Comparison of ENCODE assay signal across 25 mouse cellular contexts in genomic region chr15:17912241-17912640, GRCm38 (mm10).
DNase-seq lines count a peak whose midpoint lies in the region; TF ChIP-seq lines count a peak whose summit lies in the region.
"Had no signal": no experiment of that assay in that cellular context is flagged by ENCODE, and none has a peak within 500 bp of the region (broad histone marks: within the 10 kb centered on the region; RNA-seq: fewer than 3 reads in every experiment).

No protein-coding gene starts in this region.

- no peak for TF ChIP-seq POLR2A in cerebellum, adult 2 months (IDR thresholded peaks at IDR 0.05; ENCODE audit: borderline replicate concordance, insufficient read depth, low read length)

- WGBS in cerebellum, adult 2 months: 18% methylated on average over 2 of the region's 2 CpGs

- TF ChIP-seq CTCF in cerebellum, adult 2 months (IDR thresholded peaks at IDR 0.05; ENCODE audit: borderline replicate concordance, insufficient read depth, low read depth, low read length): no peak

- no peaks in the 10 kb centered on the region for H3K27me3 ChIP-seq in cerebellum, adult 2 months (ENCODE audit: control insufficient read depth, insufficient read depth, low read length)
- H3K27me3 ChIP-seq: CH12.LX; embryonic facial prominence, embryonic 12.5 days; embryonic facial prominence, embryonic 15.5 days; heart, embryonic 13.5 days; Patski had no signal

- no peak overlapping the region for H3K27ac ChIP-seq in cerebellum, adult 2 months (ENCODE audit: insufficient read depth, low read length)
- H3K27ac ChIP-seq: embryonic facial prominence, embryonic 12.5 days; embryonic facial prominence, embryonic 15.5 days; gastrocnemius, adult 2 months; heart, embryonic 10.5 days; heart, embryonic 13.5 days; hindbrain, embryonic 14.5 days; hindbrain, postnatal 0 days had no signal

- peak; percentile 32 to 64 for DNase-seq in cerebellum, adult 2 months
- DNase-seq in cerebellum, adult 11 months: no peak
- peak; percentile 42 to 59 for DNase-seq in cerebellum, postnatal 10 days
- DNase-seq in cerebellum, adult 9-10 months: no peak
- peak; percentile 55 to 63 for DNase-seq in cerebellum, postnatal 25 days
- DNase-seq in right cerebral cortex, postnatal 10 days (ENCODE audit: low spot score in 2 of 2): no peak
- DNase-seq: adrenal gland, postnatal 10 days; adrenal gland, postnatal 36 days; B cell, adult 2 months; forebrain, postnatal 0 days; gastrocnemius, adult 2 months; gastrocnemius, postnatal 14 days; heart, adult 18-20 months; heart, postnatal 14 days; heart, postnatal 4 days; kidney, adult 18-20 months; kidney, adult 9 months had no signal

- H3K4me3 ChIP-seq in cerebellum, adult 2 months (replicated peaks; ENCODE audit: insufficient read depth, low read depth, low read length): no peak overlapping the region
- H3K4me3 ChIP-seq: embryonic facial prominence, embryonic 12.5 days; embryonic facial prominence, embryonic 15.5 days; gastrocnemius, adult 2 months; heart, embryonic 10.5 days; heart, embryonic 13.5 days had no signal

- no peaks in the 10 kb centered on the region for H3K4me1 ChIP-seq in cerebellum, adult 2 months (ENCODE audit: control insufficient read depth, insufficient read depth, low read length)
- H3K4me1 ChIP-seq: embryonic facial prominence, embryonic 12.5 days; embryonic facial prominence, embryonic 15.5 days; heart, embryonic 10.5 days; heart, embryonic 13.5 days had no signal

Comparison
In these comparisons a context has a peak if more than half of its experiments do, and no peak if none do; other contexts are left out.
1. DNase-seq: peak in cerebellum, adult 2 months (2 of 2), cerebellum, postnatal 10 days (2 of 2) and cerebellum, postnatal 25 days (2 of 2); none in cerebellum, adult 11 months (single experiment), cerebellum, adult 9-10 months (single experiment) and right cerebral cortex, postnatal 10 days (0 of 2).